Mouse (Mus musculus): ENCODE data around the gene Plekhf1.

Plekhf1 gene

DNA sequence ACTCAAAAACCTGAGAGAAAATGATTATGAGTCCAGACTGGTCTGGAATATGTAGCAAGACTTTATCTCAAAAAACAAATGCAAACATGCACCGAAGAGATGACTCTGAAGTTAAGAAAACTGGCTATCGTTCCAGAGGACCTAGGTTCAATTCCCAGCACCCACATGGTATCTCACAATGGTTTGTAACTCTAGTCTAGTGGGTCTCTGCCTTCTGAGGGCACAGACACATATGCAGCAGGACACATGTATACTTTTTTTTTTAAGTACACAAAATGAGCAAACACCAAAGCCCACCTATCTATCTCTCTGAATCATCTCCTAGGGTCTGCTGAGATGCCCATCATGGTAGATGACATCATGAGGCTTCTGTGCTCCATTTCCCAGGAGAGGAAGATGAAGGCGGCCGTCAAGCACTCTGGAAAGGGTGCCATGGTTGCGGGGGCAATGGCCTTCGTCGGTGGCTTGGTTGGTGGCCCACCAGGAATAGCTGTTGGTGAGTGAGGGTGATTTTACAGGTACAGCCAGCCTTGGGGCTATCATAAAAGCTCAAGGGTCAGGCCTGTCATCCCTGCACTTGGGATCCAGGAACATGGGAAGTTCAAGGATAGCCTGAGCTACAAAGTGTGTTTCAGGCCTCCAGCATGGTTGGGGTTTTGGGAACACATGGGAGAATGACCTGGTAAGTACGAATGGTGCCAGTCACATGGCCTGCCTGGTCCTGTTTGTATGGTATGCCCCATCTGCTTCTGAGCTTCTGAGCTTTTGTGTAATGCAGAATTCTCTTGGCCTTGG is 39.3 kb downstream of the Plekhf1 start:
- in situ Hi-C loops (cut with MboI, MseI), result no loop called here

DNA sequence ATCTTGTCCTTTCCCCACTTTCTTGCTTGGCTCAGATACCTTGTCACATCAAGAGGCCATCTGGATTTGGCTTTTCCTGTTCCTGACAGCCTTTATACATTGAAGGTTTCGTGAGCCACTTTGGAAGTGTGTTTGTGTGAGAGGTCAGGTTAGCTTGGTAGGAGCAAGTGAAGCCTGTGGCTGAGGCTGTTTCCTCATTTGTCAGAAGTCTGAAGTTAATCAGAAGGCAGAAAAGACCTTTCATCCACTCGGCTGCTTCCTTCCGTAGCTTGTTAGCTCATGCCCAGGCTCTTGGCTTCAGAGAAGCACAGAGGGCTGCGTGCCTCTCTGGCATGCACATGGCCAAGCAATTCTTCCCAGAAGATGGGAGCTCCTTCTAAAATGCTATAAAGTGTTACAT is 40.0 kb downstream of the Plekhf1 start:
- in situ Hi-C loops (cut with MboI, MseI), result no loop called here

DNA sequence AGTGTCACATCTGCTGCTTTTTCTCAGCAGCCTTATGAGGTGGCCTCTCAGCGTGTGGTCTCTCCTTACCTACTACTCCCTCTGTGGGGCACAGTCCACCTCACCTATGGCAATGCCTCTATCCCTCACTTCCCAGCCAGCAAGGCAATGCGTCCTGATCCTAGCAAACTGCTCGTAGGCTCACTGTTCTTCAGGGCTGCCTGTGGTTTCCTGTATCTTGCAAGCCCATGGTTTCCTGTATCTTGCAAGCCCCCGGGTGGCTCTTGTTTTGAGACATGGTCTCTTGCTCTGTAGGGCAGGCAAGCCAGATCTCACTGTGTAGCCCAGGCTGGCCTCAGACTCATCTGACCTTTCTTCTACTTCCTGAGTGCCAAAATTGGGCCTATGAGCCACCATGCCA is 41.0 kb downstream of the Plekhf1 start:
- in situ Hi-C loops (cut with MboI, MseI), result no loop called here

DNA sequence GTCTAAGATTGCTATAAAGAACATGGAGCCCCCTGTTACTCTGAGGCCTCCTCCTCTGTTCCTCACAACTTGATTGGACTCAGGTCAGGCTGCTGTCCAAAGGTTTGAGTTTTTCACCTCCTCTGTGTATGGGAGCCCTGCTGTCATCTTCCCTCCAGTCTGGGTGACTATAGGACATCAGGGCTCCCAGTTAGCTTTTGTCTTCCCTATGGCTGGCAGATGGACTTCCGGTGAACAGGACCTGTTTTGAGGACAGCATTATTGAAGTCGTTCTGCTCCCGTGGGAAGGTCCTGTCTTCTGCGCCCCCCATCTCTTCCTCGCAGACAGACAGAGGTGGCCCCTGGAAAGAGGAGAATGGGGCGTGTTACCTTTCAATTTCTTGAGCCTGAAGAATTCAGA is 43.0 kb downstream of the Plekhf1 start:
- in situ Hi-C loops (cut with MboI, MseI), result no loop called here

DNA sequence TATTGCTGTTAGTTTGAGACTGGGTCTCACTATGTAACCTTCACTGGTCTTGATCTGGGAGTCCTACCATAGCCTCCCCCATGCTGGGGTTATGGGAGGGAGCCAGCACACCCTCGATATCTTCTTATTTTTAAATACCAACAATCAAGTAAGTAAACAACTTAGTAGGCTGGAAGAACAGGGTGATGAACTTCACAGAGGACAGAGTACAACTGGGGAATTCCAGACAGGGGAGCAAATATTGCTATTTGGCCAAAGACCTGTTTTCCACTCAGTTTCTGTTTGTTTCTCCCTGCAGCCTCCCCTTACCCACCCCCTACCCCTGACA is 43.4 kb downstream of the Plekhf1 start:
- in situ Hi-C loops (cut with MboI, MseI), result no loop called here

DNA sequence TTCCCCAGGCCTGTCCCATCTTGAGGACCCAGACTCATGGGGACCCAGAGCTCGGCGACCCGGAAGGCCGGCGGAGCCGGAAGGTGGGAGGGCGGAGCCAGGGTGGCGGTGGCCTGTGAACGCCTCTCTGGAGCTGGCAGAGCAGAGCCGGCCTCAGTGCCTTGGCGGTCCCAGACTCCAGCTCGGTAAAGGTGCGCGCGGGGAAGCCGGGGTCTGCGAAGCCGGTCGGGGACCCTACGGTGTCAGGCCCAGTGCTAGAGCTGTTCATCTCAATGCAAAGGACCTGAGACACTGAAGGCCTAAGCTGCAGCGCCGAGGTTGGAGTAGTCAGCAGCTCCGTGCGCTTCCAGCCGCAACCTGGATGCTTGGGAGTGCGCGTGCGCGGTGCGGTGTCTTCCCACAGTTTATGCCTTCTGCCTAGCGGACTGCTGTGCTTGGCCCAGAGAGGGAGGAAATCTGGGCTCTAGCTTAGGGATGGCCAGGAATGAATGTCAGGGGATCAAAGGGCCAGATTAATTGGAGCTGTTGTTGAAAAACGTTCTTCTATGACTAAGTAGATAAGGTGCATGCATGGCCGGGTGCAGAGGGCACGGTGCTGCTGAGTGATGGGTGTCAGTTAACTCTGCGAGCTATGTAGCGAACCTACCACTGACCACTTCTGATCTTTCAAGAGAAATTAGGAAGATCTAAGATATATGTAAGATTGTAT is 44.0 kb downstream of the Plekhf1 start:
- in situ Hi-C loops (cut with MboI, MseI), result no loop called here

DNA sequence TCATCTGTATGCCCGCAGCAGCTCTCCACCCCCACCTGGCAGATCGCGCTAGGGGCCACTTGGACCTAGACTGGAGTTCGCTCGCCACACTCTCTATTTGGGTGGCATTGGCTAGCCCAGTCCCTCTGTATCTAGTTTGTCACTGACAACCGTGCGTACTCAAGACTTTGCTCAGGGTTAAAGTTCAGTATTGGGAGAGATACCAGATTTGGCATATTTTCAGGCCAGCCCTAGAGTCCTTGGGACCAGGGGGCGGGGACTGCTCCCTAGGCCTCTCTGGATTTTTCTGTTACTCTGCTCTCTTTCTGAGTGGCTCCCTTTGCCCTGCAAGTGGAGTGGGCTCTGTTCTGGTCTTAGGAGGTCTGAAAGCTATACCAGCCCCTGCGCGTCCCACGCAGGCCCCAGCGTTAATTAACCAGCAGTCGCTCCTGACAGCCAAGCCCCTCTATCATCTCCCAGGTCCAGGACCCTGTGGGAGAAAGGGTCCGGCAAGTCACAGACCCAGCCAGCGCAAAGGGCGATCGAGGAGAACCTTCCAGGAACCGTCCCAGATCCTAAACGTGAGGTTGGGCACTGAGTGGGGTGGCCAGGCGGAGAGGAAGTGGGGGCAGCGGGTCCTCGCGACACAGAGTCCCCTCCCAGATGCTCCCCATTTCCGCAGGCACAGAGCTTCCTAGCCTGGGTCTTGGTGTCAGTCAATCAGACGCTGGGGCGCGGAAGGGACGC is 44.7 kb downstream of the Plekhf1 start, which contains the start of gene 1600014C10Rik:
1600014C10Rik (plus strand) TSS at position 256 of the 726 bp plus-strand sequence.
- in situ Hi-C loops (cut with MboI, MseI), result no loop called here

DNA sequence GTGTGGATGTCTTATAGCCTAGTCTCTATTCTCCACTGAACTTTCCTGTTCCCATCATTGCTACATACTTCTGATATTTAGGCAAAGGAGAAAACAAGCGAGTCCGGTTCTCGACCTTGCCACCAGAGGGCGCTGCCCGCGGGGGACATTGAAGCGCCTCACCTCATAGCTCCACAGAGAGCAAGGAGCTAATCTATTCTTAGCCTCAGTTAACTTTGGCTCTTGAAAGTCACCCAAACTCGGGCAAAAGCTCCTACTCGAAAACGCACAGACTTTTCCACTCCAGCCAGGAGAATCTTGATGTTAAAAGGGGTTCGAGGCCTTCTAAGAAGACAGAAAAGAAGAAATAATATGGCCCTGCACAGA is 45.2 kb downstream of the Plekhf1 start:
- in situ Hi-C loops (cut with MboI, MseI), result no loop called here

DNA sequence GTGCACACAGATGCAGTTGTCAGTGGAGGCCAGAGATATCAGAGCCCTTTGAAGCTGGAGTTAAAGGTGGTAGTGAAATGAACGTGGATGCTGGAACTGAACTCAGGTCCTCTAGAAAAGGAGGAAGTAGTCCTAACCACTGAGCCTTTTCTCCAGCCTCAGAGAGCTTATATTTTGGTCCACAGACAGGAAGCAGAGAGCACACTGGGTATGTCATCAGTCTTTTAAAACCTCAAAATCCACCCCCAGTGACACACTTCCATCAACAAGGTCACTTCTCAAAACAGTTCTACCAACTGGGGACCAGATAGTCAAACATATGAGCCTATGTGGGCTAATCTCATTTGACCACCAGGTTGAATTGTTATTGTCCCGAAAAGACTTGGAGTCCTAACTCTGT is 46.5 kb downstream of the Plekhf1 start:
- in situ Hi-C loops (cut with MboI, MseI), result no loop called here

DNA sequence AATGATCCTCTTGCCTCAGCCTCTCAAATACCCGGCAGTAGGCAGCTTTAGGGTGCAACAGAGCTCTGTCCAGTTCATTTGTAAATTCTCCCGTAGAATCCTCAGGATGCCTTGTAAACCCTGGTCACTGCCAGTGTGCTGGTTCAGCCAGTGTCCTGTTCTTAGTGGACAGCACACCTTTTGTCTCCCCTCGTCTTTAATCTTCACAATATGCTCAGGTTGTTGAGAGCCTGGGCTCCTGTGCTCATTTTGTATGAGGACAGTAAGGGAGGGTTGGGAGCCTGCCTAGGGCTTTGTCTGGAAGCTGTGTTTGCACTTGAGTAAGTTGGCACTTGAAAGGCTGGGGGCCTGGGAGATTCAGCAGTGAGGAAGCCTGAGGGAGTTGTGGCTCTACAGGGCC is 47.9 kb downstream of the Plekhf1 start:
- in situ Hi-C loops (cut with MboI, MseI), result no loop called here

DNA sequence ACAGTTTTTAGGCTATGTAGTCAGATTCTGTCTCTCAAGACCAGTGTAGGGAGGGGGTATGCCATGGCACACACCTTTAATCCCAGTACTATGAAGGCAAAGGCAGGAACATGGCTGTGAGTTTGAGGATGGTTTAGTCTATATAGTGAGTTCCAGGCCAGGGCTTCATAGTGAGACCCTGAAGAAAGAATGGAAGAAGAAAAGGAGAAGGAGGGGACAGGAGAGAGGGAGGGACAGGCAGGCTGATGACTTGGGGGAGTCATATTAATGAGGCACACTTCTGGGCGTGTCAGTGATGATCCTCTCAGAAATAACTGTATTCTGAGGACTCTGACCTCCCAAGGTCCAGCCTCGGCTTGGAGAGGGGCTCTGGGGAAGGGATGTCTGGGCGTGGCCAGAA is 51.8 kb downstream of the Plekhf1 start:
- in situ Hi-C loops (cut with MboI, MseI), result no loop called here

DNA sequence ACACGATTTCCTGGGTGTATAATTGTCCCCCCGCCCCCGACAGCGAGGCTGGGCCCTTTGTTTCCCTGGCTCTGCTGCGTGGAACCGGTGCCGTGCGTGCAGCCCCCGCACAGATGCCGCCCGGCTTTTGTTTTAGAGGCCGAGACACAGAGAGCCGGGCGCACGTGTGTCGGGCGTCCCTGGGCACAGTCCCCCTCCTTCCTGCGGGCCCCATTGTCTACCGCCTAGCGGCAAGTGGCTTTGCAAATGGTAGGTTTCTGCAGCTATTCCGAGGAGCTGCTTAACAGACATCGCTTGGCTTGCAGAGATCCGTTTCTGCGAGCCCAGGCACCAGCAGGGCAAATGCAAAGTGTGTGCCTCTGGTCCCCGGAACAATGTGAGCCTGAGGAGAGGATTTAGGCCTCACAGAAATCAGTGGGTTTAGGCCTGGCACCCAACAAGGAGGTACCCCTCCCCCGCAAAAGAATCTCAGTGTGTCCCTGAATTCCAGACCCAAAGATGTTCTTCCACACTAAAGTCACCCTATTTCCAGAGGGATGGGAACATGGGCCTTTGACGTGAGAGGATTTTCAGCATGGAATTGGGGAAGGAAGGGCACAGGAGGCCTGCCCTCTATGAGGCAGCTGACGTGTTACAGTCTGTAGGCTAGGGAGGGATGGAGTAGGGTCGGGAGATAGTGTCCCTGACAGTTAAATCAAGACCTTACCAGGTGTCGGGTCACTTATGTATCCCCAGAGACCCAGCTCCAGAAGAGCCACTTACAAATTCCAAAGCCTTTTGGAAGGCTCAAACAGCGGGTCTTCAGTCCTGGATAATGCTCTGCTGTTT is 53.3 kb downstream of the Plekhf1 start:
- in situ Hi-C loops (cut with MboI, MseI), result loop anchor here (25.0 kb wide), 2 partner anchors 387 to 687 kb away; no protein-coding TSS in a partner anchor

DNA sequence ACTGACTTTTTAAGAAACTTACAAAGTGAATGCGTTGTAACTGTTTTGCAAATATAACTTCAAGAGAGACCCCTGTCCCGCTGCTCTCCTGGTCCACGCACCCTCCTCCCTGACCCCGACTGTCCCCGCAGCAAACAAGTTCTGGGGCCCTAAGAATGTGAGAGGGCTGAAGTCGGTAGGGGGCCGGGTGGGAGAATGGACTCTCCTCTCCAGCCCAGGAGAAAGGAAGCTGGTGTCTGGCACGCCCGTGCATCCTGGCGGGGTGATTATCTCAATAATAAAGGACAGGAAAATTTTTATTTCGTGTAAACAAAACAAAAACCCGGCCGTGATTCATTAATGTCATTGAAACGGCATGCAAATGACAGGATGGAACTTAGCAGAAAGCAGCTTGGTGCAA is 53.9 kb downstream of the Plekhf1 start:
- in situ Hi-C loops (cut with MboI, MseI), result loop anchor here (25.0 kb wide), 2 partner anchors 387 to 687 kb away; no protein-coding TSS in a partner anchor

DNA sequence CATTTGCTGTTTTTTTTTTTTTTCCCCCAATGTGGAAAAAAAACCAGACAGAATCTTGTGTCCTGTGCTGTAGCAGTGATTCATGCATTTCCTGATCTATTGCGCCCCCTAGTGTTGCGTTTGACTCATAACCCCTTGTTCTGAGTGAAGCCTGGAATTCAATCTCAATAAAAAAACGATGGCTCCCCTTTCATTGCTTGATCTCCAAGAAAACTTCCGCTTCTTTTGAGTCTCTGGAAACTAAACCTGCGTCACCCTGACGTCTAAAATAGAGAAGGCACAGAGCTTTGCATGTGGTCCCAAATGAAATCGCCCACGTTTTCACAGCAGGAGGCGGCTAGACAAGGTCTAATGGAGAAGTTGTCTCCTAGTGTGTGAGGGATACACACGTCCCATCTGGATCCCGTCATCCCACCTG is 60.1 kb downstream of the Plekhf1 start:
- in situ Hi-C loops (cut with MboI, MseI), result loop anchor here (25.0 kb wide), 2 partner anchors 380 to 680 kb away; no protein-coding TSS in a partner anchor
